ENCODE assay signal across 13 mouse cellular contexts in the genomic region with DNA sequence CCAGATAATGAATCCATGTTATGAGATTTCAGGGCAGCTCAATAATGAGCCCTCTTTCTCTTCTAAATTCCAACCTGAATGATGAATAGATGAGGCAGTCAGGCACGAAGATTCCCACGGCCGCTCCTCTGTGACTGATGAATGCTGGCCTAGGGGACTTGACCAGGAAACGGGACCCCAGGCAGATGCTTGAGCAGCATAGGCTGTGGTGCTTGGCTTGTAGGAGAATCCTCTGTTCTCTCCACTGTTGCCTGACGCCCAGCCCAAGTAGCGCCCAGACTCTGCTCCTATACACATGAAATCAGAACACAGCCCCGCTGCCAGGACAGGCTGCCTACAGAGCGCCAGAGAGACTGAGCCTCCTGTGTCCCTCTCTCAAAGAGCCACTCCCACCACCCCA.
DNase-seq lines count a peak whose midpoint lies in the region; ATAC-seq and TF ChIP-seq lines count a peak whose summit lies in the region.
"Had no signal": no experiment of that assay in that cellular context is flagged by ENCODE, and none has a peak within 500 bp of the region (broad histone marks: within the 10 kb centered on the region; RNA-seq: fewer than 3 reads in every experiment).

No protein-coding gene starts in this region.

- peak overlapping the region; percentile 84 for H3K27ac ChIP-seq in hindbrain, embryonic 10.5 days
- H3K27ac ChIP-seq in hindbrain, embryonic 14.5 days, result no peak overlapping the region
- 0 out of 2 replicates have a peak overlapping the region, but pooled peaks have one; percentile 0 for H3K27ac ChIP-seq in hindbrain, embryonic 11.5 days (ENCODE audit: low read depth, low read length)
- H3K27ac ChIP-seq in left cerebral cortex, adult 2 months, result no peak overlapping the region
- H3K27ac ChIP-seq: heart, adult 2 months had no signal

- intact Hi-C loops in left cerebral cortex, adult 2 months (cut with DNase I), result no loop called here

- no peaks in the 10 kb centered on the region for H3K9me3 ChIP-seq in hindbrain, embryonic 10.5 days
- H3K9me3 ChIP-seq in hindbrain, embryonic 14.5 days (ENCODE audit: control insufficient read depth, low read length), result no peaks in the 10 kb centered on the region
- H3K9me3 ChIP-seq in hindbrain, embryonic 11.5 days (ENCODE audit: control insufficient read depth, low read length), result no peaks in the 10 kb centered on the region

- 31% methylated on average over 8 of the region's 8 CpGs for WGBS in hindbrain, embryonic 10.5 days
- WGBS in hindbrain, embryonic 14.5 days, result 19% methylated on average over 8 of the region's 8 CpGs
- WGBS in hindbrain, embryonic 11.5 days, result 38% methylated on average over 8 of the region's 8 CpGs

- no peaks in the 10 kb centered on the region for H3K36me3 ChIP-seq in hindbrain, embryonic 10.5 days
- no peaks in the 10 kb centered on the region for H3K36me3 ChIP-seq in hindbrain, embryonic 14.5 days (replicated peaks; ENCODE audit: control insufficient read depth, insufficient read depth)
- H3K36me3 ChIP-seq in hindbrain, embryonic 11.5 days (ENCODE audit: control insufficient read depth, insufficient read depth, low read length), result no peaks in the 10 kb centered on the region

- ATAC-seq in hindbrain, embryonic 14.5 days (ENCODE audit: low FRiP score), result no peak
- ATAC-seq in hindbrain, embryonic 11.5 days (ENCODE audit: low FRiP score), result peak; percentile 68

- DNase-seq in hindbrain, embryonic 10.5 days (ENCODE audit: low spot score), result peak; percentile 45
- DNase-seq in hindbrain, embryonic 14.5 days (ENCODE audit: low spot score), result no peak
- peak; percentile 38 for DNase-seq in embryo, embryonic 9.5 days (ENCODE audit: extremely low spot score)
- DNase-seq in hindbrain, embryonic 11.5 days (ENCODE audit: low spot score), result peak; percentile 37
- DNase-seq in retina, embryonic 14.5 days (ENCODE audit: low spot score), result peak; percentile 71
- DNase-seq in ovary, postnatal 36 days (ENCODE audit: low spot score), result no peak
- DNase-seq in left cerebral cortex, adult 2 months (ENCODE audit: extremely low spot score in 1 of 2, low spot score in 2 of 2), result no peak
- DNase-seq in frontal cortex, postnatal 36 days (ENCODE audit: low spot score in 2 of 2), result no peak
- DNase-seq: cerebellum, adult 11 months; heart, adult 2 months; kidney, adult 18-20 months; liver; right cerebral cortex, postnatal 4 days had no signal

- TF ChIP-seq CTCF in left cerebral cortex, adult 2 months (IDR thresholded peaks at IDR 0.05), result no peak

- H3K4me3 ChIP-seq in hindbrain, embryonic 10.5 days, result no peak overlapping the region
- no peak overlapping the region for H3K4me3 ChIP-seq in hindbrain, embryonic 14.5 days (replicated peaks; ENCODE audit: low read length)
- H3K4me3 ChIP-seq in hindbrain, embryonic 11.5 days (ENCODE audit: low read depth, low read length), result no peak overlapping the region
- no peak overlapping the region for H3K4me3 ChIP-seq in left cerebral cortex, adult 2 months
- H3K4me3 ChIP-seq: heart, adult 2 months had no signal

- H3K4me2 ChIP-seq in hindbrain, embryonic 14.5 days (replicated peaks), result no peak overlapping the region
- H3K4me2 ChIP-seq in hindbrain, embryonic 11.5 days (replicated peaks; ENCODE audit: low read depth, low read length), result no peak overlapping the region

- no peak overlapping the region for H3K9ac ChIP-seq in hindbrain, embryonic 14.5 days
- H3K9ac ChIP-seq in hindbrain, embryonic 11.5 days (ENCODE audit: low read depth, low read length), result no peak overlapping the region

- peaks cover 28% of the 10 kb centered on the region for H3K4me1 ChIP-seq in hindbrain, embryonic 10.5 days (replicated peaks)
- peaks cover 13% of the 10 kb centered on the region; the same call in 1 of the 2 replicates for H3K4me1 ChIP-seq in hindbrain, embryonic 14.5 days (replicated peaks; ENCODE audit: control insufficient read depth, insufficient read depth, low read length)
- H3K4me1 ChIP-seq in hindbrain, embryonic 11.5 days (replicated peaks; ENCODE audit: control insufficient read depth, insufficient read depth, low read length), result no peaks in the 10 kb centered on the region; the same call in 1 of the 2 replicates

- no peaks in the 10 kb centered on the region for H3K27me3 ChIP-seq in hindbrain, embryonic 10.5 days (ENCODE audit: insufficient read depth, poor library complexity, severe bottlenecking)
- no peaks in the 10 kb centered on the region for H3K27me3 ChIP-seq in hindbrain, embryonic 14.5 days (ENCODE audit: control insufficient read depth, insufficient read depth, low read length)
- no peaks in the 10 kb centered on the region for H3K27me3 ChIP-seq in hindbrain, embryonic 11.5 days (ENCODE audit: control insufficient read depth, insufficient read depth, low read length)

Comparison
In these comparisons a context has a peak if more than half of its experiments do, and no peak if none do; other contexts are left out.
1. DNase-seq: peak in hindbrain, embryonic 10.5 days (single experiment), embryo, embryonic 9.5 days (single experiment), hindbrain, embryonic 11.5 days (single experiment) and retina, embryonic 14.5 days (single experiment); none in hindbrain, embryonic 14.5 days (single experiment), ovary, postnatal 36 days (single experiment), left cerebral cortex, adult 2 months (0 of 2) and frontal cortex, postnatal 36 days (0 of 2).
2. H3K27ac ChIP-seq: peak in hindbrain, embryonic 10.5 days (single experiment) and hindbrain, embryonic 11.5 days (single experiment); none in hindbrain, embryonic 14.5 days (single experiment) and left cerebral cortex, adult 2 months (single experiment).